Mouse (Mus musculus): ENCODE results near the gene Slc12a8.
A peak's percentile ranks its signal among the peaks of the same experiment; 100 is the strongest.

Slc12a8 gene

DNA sequence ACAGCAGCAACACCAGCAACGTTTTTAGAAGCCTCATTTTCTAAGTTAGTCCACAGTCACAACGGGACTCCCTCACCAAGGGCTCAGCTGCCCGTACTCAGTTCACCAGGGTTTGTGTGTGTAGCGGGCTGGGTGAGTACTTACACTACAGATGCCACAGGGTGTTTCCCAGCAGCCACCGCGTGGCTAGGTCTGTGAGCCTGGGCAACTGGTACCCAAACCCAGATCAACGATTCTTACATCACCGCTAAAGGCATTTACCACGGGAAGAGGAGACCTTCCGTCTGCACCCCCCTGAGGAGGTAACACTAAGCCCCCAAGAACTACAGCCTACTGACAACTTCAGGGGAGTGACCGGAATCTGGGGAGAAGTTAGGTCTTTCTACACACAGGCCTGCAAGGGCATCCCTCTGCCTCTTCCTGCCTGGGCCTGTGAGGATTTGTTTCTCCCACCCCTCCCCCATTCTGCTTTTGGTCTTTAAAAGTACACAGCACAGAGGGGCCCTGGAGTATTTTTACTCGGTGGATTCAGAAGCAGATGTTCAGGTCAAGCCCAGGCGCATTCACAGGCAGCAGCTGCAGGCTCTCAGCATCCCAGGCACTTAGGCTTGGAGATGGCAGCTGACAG lies 67.4 kb downstream of the Slc12a8 start:
- peak; percentile 49 to 72 for DNase-seq

DNA sequence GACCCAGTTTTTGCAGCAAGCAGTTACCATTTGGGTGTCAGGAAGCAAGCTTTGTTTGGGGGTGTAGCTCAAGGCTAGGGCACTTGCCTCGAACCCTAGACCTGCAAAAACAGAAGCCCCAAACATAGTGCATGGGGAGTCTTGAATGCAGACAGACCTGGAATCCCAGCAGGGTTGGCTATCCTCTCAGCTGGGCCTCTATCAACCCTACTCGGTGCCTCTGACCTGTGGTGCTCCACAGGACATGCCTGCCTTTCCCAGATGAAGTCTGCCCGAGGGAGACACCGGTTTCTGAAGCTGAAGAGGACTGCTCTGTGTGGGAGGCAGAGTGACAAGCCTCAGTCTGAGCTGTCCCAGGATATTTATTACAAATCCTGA lies 67.9 kb downstream of the Slc12a8 start:
- DNase-seq, result no peak

DNA sequence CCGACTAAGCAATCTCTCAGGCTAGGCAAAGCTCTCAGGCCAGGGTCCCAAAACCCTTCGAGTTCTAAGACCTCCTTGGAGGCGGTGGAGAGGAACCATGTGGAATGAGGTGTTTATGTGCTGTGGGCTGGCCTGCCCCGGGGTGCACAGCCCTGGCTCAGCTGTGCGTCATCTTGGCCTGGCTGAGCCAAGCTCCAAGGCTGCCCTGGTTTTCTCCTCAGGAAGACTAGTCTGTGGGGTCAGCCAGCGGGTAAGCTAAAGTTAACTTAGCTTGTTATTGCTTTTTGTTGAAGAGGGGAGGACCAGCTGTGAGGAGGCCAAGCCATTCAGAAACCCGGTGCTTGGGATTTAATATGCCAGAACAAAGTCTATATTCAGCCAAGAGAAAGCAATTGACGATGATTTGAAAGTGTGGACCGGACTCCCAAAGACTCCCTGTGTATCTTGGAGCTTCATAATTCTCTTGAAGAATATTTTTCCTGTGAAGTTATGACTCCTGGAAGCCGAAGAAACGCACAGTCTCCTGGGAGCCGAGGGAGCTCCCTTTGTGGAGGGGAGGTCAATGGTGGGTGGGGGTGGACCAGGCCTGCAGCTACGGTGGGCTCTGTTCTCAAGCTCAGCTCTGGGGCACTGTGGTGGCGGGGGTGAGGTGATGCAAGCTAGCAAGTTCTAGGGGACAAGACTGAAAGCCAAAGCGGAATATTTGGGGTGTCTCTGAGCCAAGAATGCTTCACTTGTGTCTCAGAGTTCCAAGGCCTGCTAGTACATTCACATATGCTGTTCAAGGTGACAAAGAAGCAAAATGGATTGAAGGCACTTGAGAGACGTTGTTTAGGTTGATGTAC lies 70.4 kb downstream of the Slc12a8 start:
- DNase-seq, result peak; percentile 38 to 75

DNA sequence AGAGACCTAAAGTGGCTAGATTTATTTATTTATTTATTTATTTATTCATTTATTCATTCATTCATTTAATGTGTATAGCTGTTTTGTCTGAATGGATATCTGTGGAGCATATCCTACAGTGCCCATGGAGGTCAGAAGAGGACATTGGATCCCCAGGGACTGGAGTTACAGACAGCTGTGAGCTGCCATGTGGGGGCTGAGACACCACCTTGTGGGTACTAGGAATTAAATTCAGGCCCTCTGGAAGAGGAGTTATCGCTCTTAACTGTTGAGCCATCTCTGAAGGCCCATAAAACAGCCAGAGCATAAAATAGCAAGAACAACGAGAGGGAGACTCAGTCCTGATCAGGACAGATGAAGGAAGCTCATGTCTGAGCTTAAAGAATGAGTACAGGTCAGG lies 71.7 kb downstream of the Slc12a8 start:
- DNase-seq, result no peak

- DNase-seq, result no peak
These were observed 73.3 kb downstream of the Slc12a8 start for GRCm38 (mm10) chr16:33590438-33590837.

GRCm38 (mm10) chr16:33591390-33592067 lies 74.4 kb downstream of the Slc12a8 start:
- peak; percentile 30 to 56 for DNase-seq

GRCm38 (mm10) chr16:33592286-33592685 lies 75.2 kb downstream of the Slc12a8 start:
- DNase-seq, result no peak

DNA sequence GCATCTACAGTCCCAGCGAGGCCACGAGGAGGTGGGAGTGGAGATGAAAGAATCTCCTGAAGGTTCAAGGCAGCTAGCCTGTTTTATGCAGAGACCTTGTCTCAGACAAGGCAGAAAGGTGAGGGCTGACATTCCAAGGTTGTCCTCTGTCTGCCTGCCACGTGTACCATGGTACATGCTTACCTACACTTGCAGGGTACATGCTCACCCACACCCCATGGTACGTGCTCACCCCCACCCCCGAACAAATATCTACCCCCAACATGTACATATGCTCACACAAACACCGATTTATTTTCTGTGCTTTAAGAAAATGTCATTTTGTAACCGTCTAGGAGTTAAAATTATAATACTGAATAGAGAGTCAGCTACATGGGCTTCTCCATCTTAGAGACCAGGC lies 76.3 kb downstream of the Slc12a8 start:
- no peak for DNase-seq

GRCm38 (mm10) chr16:33594037-33594771 lies 77.1 kb downstream of the Slc12a8 start:
- DNase-seq, result no peak

- no peak for DNase-seq
These were observed 78.2 kb downstream of the Slc12a8 start for GRCm38 (mm10) chr16:33595235-33595769.

DNA sequence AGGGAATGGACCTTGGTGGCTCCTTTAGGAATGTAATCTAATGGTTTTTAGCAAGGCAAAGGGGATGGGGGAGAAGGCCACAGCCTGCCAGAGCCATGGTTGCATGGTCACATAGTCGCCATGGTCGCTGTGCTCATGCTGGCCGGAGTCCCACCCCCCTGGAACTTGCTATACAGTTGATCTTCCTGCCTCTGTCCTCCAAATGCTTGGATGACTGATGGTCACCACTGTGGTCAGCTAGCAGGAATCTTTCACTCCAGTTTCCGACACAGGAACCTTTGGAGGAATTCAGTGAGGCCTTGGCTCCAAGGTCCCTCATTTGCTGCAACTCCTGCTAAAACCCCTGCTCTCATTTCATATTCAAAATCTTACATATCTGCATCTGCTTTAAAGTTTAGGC lies 79.1 kb downstream of the Slc12a8 start:
- no peak for DNase-seq

DNA sequence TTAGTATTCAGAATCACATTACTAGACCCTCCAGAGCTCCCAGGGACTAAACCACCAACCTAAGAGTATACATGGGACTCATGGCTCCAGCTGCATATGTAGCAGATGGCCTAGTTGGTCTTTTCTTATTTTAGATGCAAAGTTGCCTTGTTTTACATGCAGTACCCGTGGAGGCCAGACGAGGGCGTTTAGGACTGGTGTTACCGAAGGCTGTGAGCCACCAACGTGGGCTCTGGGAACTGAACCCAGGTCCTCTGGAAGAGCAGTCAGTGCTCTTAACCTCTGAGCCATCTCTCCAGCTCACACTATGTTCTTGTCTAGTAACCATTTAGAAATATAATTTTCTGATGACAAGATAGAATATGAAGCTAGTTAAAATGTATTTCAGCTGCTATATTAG lies 83.1 kb downstream of the Slc12a8 start:
- DNase-seq, result peak in 1 of 2 experiments; percentile 44

DNA sequence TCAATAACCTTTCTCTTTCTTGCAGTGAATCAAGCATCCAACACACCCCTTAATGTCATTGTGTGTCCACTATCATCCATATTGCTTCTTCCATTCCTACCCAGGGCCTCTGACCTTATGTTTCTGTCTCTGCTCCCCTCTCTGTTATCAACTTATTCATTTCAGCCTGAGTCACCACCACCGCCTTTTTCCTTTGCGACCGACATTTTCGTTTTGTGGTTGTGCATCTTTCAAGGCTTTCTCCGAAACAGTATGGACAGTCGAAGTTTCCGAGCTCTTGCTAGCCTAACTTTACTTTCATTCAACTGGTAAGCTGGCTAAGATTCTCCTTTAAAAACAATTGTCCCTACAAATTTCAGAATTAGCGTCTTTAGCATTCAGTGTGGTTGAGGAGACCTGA lies 84.2 kb downstream of the Slc12a8 start:
- DNase-seq, result no peak

DNA sequence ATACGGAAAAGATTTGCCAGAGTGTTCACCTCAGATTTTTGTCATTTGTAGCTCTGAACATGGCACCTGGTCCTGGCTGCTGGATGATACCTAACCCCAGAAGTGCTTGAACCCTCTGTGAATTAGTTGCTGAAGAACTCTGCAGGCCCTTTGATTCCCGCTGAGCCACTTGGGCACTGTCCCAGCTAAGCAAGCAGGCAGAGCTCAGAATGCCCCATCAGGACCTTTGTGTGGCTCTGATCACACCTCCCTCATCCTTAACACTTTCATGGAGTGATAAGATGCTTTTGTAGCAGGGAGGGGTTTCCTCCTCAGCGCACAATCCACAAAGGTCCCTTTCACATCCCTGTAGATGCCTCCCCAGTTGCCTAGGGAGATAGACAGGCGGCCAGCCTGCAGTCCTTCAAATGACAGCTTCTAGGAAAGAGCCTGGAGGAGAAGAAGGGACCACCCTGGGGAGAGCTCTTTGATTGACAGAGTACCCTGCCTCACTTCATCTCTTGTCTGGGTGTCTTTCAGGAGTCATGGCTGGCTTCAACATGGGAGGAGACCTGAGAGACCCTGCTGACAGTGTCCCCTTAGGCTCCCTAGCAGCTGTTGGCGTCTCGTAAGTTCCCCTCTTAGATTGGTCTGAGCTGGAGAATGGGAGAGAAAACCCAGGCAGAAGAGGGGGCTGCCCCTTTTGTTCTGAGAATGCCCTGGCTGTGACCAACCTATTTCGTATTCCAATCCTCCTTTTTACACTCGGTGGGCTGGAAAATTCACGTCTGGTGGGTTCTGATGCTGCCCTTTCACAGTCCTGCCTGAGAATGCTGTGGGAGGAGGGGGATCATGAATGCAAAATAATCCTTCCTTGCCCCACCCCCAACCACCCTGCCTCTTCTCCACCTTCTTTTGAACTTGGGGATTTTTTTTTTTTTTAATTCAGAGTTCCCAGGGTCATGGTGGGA lies 88.8 kb downstream of the Slc12a8 start:
- no peak for DNase-seq

- no peak for DNase-seq
These were observed 89.8 kb downstream of the Slc12a8 start for GRCm38 (mm10) chr16:33606691-33607532.

- DNase-seq, result no peak
These were observed 92.4 kb downstream of the Slc12a8 start for GRCm38 (mm10) chr16:33609554-33609953.

GRCm38 (mm10) chr16:33610466-33610865 lies 93.3 kb downstream of the Slc12a8 start:
- DNase-seq, result no peak

DNA sequence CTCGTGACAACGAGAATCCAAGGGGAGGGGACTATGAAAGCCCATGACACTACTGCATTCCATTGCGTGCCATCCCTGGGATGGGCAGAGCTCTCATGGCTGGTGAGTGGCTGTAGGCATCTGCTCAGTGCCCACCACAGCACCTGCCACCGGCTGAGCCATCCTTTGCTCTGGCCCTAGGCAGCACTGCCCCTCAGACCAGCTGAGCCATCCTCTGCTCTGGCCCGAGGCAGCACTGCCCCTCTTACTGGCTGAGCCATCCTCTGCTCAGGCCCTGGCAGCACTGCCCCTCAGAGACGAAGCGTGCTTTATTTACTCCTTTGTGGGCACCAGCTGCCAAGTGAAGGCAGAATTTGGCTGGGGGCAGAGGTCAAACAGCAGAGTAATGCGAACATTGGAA lies 94.2 kb downstream of the Slc12a8 start:
- DNase-seq, result no peak

- no peak for DNase-seq
These were observed 95.1 kb downstream of the Slc12a8 start for GRCm38 (mm10) chr16:33612056-33612770.

DNA sequence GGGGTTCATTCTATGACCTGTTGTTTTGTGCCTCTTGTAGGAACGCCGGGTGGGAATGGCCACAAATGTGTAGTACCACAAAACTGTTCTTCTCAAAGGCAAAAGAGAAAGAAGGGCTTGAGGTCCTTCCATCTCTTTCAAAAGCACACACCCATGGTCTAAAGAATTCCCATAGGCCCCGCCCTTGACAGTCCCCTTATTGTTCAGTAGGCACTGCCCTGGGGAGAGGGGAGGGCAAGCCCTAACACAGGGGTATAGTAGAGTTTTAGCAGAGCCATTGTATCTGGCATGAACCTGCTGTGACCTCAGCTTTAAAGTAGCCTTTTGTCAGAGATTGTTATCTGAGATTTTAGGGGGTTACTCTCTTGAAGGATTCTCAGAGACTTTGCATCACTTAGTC lies 98.9 kb downstream of the Slc12a8 start:
- DNase-seq, result no peak

All from kidney, postnatal 25 days (tissue).